Mouse (Mus musculus) urinary bladder, adult 18-20 months (tissue): ENCODE results near the gene Ampd3.
A peak's percentile ranks its signal among the peaks of the same experiment; 100 is the strongest.

Experiments
- DNase-seq, 2 experiments: peaks; one replicate each; pipeline ENCODE4 v3.0.0; 2022; ENCODE audit warnings: low spot score in 2 of 2, mixed read lengths in 2 of 2

Gene Ampd3

GRCm38 (mm10) chr7:110770949-110771348, 2.9 kb downstream of the Ampd3 start:
- DNase-seq = no peak

GRCm38 (mm10) chr7:110772343-110772742, 4.3 kb downstream of the Ampd3 start:
- no peak for DNase-seq

- DNase-seq = peak in 1 of 2 experiments; percentile 56
These were observed 5.4 kb downstream of the Ampd3 start for GRCm38 (mm10) chr7:110773204-110774002.

- no peak for DNase-seq
These were observed 6.1 kb downstream of the Ampd3 start for GRCm38 (mm10) chr7:110774077-110774476.

GRCm38 (mm10) chr7:110774674-110775073, 6.7 kb downstream of the Ampd3 start:
- no peak for DNase-seq

GRCm38 (mm10) chr7:110777146-110778001, 9.4 kb downstream of the Ampd3 start:
- no peak for DNase-seq

- no peak for DNase-seq
These were observed 10.9 kb downstream of the Ampd3 start for GRCm38 (mm10) chr7:110778933-110779332.

GRCm38 (mm10) chr7:110779605-110780111, 11.7 kb downstream of the Ampd3 start:
- no peak for DNase-seq

- DNase-seq = no peak
These were observed 12.5 kb downstream of the Ampd3 start for GRCm38 (mm10) chr7:110780520-110780919.

GRCm38 (mm10) chr7:110781231-110781711, 13.3 kb downstream of the Ampd3 start:
- DNase-seq = no peak

- no peak for DNase-seq
These were observed 14.1 kb downstream of the Ampd3 start for GRCm38 (mm10) chr7:110782135-110782534.

GRCm38 (mm10) chr7:110782845-110783478, 15.0 kb downstream of the Ampd3 start:
- no peak for DNase-seq

GRCm38 (mm10) chr7:110784965-110785364, 17.0 kb downstream of the Ampd3 start:
- peak in 1 of 2 experiments; percentile 63 for DNase-seq

GRCm38 (mm10) chr7:110785741-110786146, 17.7 kb downstream of the Ampd3 start:
- DNase-seq = no peak

GRCm38 (mm10) chr7:110787310-110787709, 19.3 kb downstream of the Ampd3 start:
- DNase-seq = no peak

- DNase-seq = no peak
These were observed 22.9 kb downstream of the Ampd3 start for GRCm38 (mm10) chr7:110790878-110791277.

GRCm38 (mm10) chr7:110792201-110792600, 24.2 kb downstream of the Ampd3 start:
- no peak for DNase-seq

- DNase-seq = no peak
These were observed 24.8 kb downstream of the Ampd3 start for GRCm38 (mm10) chr7:110792834-110793233.

GRCm38 (mm10) chr7:110794722-110795121, 26.7 kb downstream of the Ampd3 start:
- no peak for DNase-seq

- DNase-seq = no peak
These were observed 28.5 kb downstream of the Ampd3 start for GRCm38 (mm10) chr7:110796367-110797051.

- DNase-seq = no peak
These were observed 29.9 kb downstream of the Ampd3 start for GRCm38 (mm10) chr7:110797722-110798409.
